Mouse (Mus musculus) stomach, embryonic 15.5 days (tissue): ENCODE measurements at regions not wholly inside any gene's neighbourhood (a gene's known extent, or its start where the extent isn't known, plus 50 kb on each side); places are given as distances from the start of the nearest gene placed in this dataset.

Experiments used
- ATAC-seq: fragments of 200-750 bp; cut with Nextera tagmentation; 2 replicates; pipeline ENCODE4 v1.8.0; 2017; ENCODE audit warnings: low read depth, moderate number of reproducible peaks, moderate TSS enrichment; ENCODE audit not compliant: insufficient read depth, low FRiP score
- H3K27ac ChIP-seq: fragments of 300-500 bp; sonication (generic); 2 replicates; pipeline ENCODE4 v1.5.1; 2015; ENCODE audit warnings: mild to moderate bottlenecking, inconsistent platforms
- H3K27me3 ChIP-seq: fragments of 300-500 bp; sonication (generic); replicated peaks from 2 replicates; pipeline ENCODE4 v1.6.1; 2015; ENCODE audit warnings: inconsistent platforms
- H3K36me3 ChIP-seq: fragments of 300-500 bp; sonication (generic); 2 replicates; pipeline ENCODE4 v1.6.1; 2015; ENCODE audit warnings: inconsistent platforms
- H3K4me1 ChIP-seq: fragments of 300-500 bp; sonication (generic); 2 replicates; pipeline ENCODE4 v1.6.1; 2015; ENCODE audit warnings: inconsistent platforms
- H3K4me2 ChIP-seq: fragments of 300-500 bp; sonication (generic); 2 replicates; pipeline ENCODE4 v1.6.1; 2015; ENCODE audit warnings: mild to moderate bottlenecking, inconsistent platforms
- H3K4me3 ChIP-seq: fragments of 300-500 bp; sonication (generic); replicated peaks from 2 replicates; pipeline ENCODE4 v1.5.1; 2015; ENCODE audit warnings: inconsistent platforms
- H3K9ac ChIP-seq: fragments of 300-500 bp; sonication (generic); 2 replicates; pipeline ENCODE4 v1.6.1; 2015; ENCODE audit warnings: inconsistent platforms
- H3K9me3 ChIP-seq: fragments of 300-500 bp; sonication (generic); 2 replicates; pipeline ENCODE4 v1.6.1; 2016; ENCODE audit warnings: inconsistent platforms
- WGBS: fragments of 180-500 bp; shearing (Covaris S2); methylation state at CpG from one replicate; pipeline ENCODE4 v1.1.7; 2015; 5-methylcytosine and 5-hydroxymethylcytosine counted together

DNA sequence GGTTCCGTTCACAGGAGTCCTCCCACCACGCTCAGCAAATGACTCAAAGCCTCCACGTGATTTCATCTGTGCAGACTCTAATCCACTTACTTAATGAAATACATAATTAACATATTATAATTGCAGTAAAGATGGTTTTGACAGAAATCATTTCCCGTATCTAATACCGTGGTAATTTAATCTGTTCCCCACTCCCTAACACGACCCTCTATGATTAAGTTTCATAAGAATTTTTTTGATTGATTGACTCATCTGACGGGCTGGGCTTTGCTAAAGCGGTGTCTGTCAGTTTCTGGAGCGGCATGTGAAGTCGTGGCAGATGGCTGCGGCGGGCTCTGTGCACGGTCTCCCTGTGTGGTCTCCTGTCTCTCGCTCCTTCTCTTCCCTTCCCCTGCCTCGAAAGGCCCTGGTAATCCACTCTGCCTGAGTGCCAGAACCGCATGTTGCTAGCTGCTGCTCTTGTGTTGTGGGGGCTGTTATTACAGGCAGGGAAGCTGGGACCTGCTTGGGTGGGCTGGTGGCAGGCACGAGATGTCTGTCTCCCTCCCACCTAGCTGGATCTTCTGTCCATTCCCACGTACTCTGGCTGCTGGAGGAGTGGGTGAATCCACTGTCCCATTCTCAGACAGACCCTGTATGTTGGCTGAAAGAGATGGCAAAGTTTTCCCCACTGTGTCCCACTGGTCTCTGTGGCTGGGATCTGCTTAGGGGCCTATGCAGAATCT is 195.0 kb downstream of the Tshz3 start:
- no peak overlapping the region for H3K4me2 ChIP-seq
- no peak overlapping the region for H3K9ac ChIP-seq
- WGBS = 39% methylated on average over 18 of the region's 18 CpGs
- peaks cover 12% of the 10 kb centered on the region for H3K4me1 ChIP-seq
- no peaks in the 10 kb centered on the region for H3K9me3 ChIP-seq
- no peaks in the 10 kb centered on the region for H3K36me3 ChIP-seq
- H3K27me3 ChIP-seq = no peaks in the 10 kb centered on the region
- peak overlapping the region; percentile 8; the same call in 1 of the 2 replicates for H3K27ac ChIP-seq
- no peak for ATAC-seq
- no peak overlapping the region for H3K4me3 ChIP-seq

DNA sequence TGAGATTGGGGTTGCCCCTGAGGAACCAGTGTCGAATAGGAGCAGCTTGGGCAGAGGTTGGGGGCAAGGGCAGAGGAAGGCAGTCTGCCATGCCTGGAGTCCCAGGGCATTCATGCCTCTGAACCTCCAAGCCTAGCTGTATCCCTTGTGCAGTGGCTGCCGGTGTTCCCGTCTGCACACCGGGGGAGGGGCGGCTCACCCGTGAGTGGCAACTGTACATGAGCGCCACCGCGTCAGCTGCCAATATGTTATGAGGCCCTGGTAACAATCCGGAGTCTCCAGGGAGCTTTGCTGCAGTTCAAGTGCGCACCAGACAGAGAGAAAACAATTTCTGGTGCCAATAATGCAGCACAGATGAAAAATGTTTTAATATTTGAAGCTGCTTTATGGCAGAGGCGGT is 198.4 kb downstream of the Tshz3 start:
- Histone ChIP-seq H3K27ac (no peak overlapping the region), H3K4me3 (no peak overlapping the region), H3K27me3 (no peaks in the 10 kb centered on the region), H3K4me1 (peaks cover 13% of the 10 kb centered on the region), H3K9me3 (no peaks in the 10 kb centered on the region), H3K36me3 (no peaks in the 10 kb centered on the region), H3K9ac (no peak overlapping the region), H3K4me2 (no peak overlapping the region)
- ATAC-seq = no peak
- 56% methylated on average over 12 of the region's 12 CpGs for WGBS

DNA sequence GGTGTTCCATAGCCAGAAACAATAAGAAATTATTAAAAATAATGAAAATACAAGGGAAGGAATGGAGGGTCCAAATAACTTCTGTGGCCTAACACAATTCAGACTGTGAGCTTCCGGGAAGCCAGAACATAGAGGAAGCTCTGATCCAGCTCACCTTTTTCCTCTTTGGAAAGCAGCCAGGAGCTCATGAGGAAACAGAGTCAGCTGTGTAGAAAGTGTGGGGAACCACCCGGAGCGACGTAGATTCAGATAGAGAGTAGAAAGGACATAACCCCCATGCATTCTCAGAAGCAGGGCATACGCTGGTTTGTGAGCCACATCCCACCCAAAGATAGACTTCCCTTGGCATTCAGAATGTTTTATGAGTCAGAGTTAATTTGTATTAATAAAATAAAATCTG is 203.6 kb downstream of the Tshz3 start:
- no peaks in the 10 kb centered on the region for H3K36me3 ChIP-seq
- WGBS = 78% methylated on average over 5 of the region's 5 CpGs
- no peaks in the 10 kb centered on the region for H3K27me3 ChIP-seq
- H3K4me2 ChIP-seq = no peak overlapping the region
- H3K4me1 ChIP-seq = peaks cover 9% of the 10 kb centered on the region
- H3K9me3 ChIP-seq = no peaks in the 10 kb centered on the region
- no peak overlapping the region for H3K4me3 ChIP-seq
- H3K9ac ChIP-seq = no peak overlapping the region
- no peak overlapping the region for H3K27ac ChIP-seq
- no peak for ATAC-seq

DNA sequence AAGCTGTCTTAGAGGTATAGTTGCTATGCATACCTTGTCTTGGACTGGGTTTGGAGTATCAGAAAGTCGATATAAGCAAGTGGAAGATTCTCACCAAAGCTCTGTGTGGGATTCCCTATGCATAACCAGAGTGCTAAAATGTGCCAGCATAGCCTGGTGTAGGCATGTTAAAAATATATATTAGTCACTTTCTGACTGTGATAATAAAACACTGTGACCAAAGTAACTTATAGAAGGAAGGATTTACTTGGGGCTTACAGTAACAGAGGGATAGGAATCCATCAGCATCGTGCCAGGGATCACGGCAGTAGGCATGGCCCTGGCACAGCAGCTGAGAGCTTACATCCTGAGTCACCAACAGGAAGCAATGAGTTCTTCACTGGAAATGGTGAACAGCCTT is 215.4 kb downstream of the Tshz3 start:
- Histone ChIP-seq H3K27ac (no peak overlapping the region), H3K4me2 (no peak overlapping the region), H3K27me3 (no peaks in the 10 kb centered on the region), H3K4me1 (0 out of 2 replicates have a peak, but pooled peaks cover 3% of the 10 kb centered on the region), H3K9ac (no peak overlapping the region), H3K4me3 (no peak overlapping the region), H3K36me3 (no peaks in the 10 kb centered on the region), H3K9me3 (no peaks in the 10 kb centered on the region)
- 75% methylated on average over 3 of the region's 3 CpGs for WGBS
- no peak for ATAC-seq

DNA sequence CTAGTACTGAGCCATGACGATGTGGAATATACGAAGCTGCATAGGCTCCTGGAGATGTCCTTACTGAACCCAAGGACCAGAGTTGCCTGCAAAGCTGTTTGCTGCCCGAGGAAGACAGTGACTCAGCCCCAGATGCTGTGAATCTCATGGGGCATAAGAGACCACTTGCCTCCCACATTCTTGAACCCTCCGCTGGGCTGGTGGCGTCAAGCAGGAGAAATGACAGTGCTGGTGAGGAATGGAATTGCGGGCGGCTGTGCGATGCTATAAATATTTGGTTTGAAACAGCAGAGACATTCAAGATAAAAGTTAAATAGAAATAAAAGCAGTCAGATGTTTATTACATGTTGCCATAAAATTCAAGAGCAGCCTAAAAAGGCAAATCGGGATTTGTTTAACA is 216.3 kb downstream of the Tshz3 start:
- Histone ChIP-seq H3K9me3 (no peaks in the 10 kb centered on the region), H3K4me2 (no peak overlapping the region), H3K4me3 (no peak overlapping the region), H3K9ac (no peak overlapping the region), H3K27ac (no peak overlapping the region), H3K4me1 (0 out of 2 replicates have a peak, but pooled peaks cover 3% of the 10 kb centered on the region), H3K36me3 (no peaks in the 10 kb centered on the region), H3K27me3 (no peaks in the 10 kb centered on the region)
- WGBS = 52% methylated on average over 9 of the region's 9 CpGs
- ATAC-seq = no peak

DNA sequence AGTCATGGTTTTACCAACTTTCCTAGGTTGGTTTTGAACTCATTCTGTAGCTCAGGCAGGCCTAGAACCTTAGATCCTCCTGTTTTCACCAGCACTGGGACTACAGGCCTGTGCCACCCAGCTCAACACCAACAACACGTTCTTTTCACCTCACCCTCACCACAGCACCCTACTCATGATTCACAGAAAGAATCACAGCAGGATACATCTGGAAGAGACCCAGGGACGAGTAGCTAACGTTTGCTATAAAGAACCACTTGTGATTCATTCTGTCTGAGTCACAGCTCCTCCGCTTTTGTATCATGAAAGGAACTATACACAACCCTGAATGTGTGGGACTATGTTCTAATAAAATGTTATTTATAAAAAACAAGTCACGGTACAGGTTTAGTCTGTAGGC is 217.3 kb downstream of the Tshz3 start:
- Histone ChIP-seq H3K4me1 (0 out of 2 replicates have a peak, but pooled peaks cover 3% of the 10 kb centered on the region), H3K27me3 (no peaks in the 10 kb centered on the region), H3K4me3 (no peak overlapping the region), H3K9ac (no peak overlapping the region), H3K36me3 (no peaks in the 10 kb centered on the region), H3K27ac (no peak overlapping the region), H3K4me2 (no peak overlapping the region), H3K9me3 (no peaks in the 10 kb centered on the region)
- ATAC-seq = no peak
- WGBS = 62% methylated on average over 5 of the region's 5 CpGs

DNA sequence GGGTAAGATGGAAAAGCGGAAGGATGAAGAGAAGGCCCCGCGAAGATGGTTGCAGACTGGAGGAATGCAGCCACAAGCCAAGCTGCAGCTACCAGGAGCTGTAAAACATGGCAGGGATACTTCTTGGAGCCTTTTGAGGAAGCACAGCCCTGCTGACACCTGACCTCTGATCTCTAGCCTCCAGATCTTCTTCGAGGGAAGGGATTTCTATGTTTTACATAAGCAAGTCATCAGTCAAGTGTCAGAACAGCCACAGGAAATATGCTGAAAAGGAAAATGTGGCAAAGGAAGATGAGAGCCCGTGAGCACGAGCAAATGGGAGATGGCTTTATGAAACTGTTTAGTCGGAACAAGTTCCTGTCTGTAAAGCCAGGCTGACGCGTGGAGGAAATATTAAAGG is 219.1 kb downstream of the Tshz3 start:
- Histone ChIP-seq H3K9ac (no peak overlapping the region), H3K4me2 (no peak overlapping the region), H3K4me1 (0 out of 2 replicates have a peak, but pooled peaks cover 3% of the 10 kb centered on the region), H3K27me3 (no peaks in the 10 kb centered on the region), H3K4me3 (no peak overlapping the region), H3K27ac (no peak overlapping the region), H3K36me3 (no peaks in the 10 kb centered on the region), H3K9me3 (no peaks in the 10 kb centered on the region)
- no peak for ATAC-seq
- WGBS = 44% methylated on average over 9 of the region's 9 CpGs

DNA sequence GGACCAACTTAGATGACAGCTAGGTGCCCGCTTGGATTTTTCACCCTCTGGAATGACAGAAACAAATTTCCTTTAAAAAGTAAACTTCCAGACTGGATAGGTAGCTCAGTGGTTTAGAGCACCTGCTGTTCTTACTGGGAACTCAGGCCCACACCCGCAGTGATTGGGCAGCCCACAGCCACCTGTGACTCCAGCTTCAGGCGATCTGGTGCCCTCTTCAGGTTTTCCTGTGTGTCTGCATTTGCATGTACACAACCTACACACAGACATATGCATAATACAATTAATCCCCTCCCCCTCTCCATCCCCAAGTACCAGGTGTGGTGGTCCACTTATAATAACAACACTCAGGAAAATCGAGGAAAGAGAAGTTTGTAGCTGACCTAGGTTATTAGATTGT is 221.5 kb downstream of the Tshz3 start:
- Histone ChIP-seq H3K4me1 (no peaks in the 10 kb centered on the region), H3K9ac (no peak overlapping the region), H3K9me3 (no peaks in the 10 kb centered on the region), H3K36me3 (no peaks in the 10 kb centered on the region), H3K27ac (no peak overlapping the region), H3K4me3 (no peak overlapping the region), H3K4me2 (no peak overlapping the region), H3K27me3 (no peaks in the 10 kb centered on the region)
- WGBS = 72% methylated on average over 4 of the region's 4 CpGs
- ATAC-seq = no peak

DNA sequence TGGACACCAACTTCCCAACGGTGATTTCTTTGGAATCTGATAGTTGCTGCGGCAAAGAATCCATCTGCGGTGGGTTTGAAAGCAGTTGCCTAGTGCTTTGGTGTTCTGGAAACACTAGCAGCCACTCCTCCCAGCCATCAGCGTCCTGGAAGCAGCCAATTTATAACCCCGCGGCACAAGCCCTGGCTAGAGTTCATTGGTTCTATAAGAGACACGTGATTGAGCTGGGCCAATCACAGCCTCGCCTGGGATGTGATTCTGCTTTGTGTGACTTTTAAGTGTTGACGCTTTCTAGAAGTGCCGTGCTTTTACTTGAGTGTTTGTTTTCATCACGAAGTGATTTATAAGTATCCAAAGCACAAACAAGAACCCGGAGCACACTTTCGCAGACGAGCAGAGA is 223.1 kb downstream of the Tshz3 start:
- Histone ChIP-seq H3K4me3 (no peak overlapping the region), H3K4me1 (no peaks in the 10 kb centered on the region), H3K36me3 (no peaks in the 10 kb centered on the region), H3K9ac (no peak overlapping the region), H3K4me2 (no peak overlapping the region), H3K27me3 (no peaks in the 10 kb centered on the region), H3K9me3 (no peaks in the 10 kb centered on the region), H3K27ac (no peak overlapping the region)
- WGBS = 64% methylated on average over 14 of the region's 14 CpGs
- no peak for ATAC-seq

DNA sequence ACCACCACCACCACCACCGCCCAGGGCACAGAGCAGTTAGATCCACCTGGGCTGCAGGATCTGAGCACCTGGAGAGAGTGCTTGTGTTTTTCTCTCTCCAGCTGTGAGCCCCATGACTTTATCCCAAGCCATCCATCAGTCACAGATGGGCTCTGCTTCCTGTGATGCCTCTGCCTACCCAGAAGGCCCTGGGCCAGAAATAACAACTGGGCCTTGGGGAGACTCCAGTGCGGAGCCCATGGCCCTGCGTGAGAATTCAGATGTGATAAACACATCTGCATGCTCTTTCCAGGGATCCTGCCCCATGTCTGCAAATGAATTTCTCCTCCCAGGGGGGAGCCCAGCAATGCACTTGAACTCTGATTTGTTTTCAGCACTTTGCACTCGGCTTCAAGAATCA is 235.6 kb downstream of the Tshz3 start:
- no peaks in the 10 kb centered on the region for H3K9me3 ChIP-seq
- peaks cover 7% of the 10 kb centered on the region; the same call in 1 of the 2 replicates for H3K4me1 ChIP-seq
- H3K4me2 ChIP-seq = no peak overlapping the region
- no peak overlapping the region for H3K9ac ChIP-seq
- no peaks in the 10 kb centered on the region for H3K36me3 ChIP-seq
- no peak overlapping the region for H3K4me3 ChIP-seq
- ATAC-seq = no peak
- 61% methylated on average over 4 of the region's 4 CpGs for WGBS
- H3K27me3 ChIP-seq = no peaks in the 10 kb centered on the region
- H3K27ac ChIP-seq = no peak overlapping the region

DNA sequence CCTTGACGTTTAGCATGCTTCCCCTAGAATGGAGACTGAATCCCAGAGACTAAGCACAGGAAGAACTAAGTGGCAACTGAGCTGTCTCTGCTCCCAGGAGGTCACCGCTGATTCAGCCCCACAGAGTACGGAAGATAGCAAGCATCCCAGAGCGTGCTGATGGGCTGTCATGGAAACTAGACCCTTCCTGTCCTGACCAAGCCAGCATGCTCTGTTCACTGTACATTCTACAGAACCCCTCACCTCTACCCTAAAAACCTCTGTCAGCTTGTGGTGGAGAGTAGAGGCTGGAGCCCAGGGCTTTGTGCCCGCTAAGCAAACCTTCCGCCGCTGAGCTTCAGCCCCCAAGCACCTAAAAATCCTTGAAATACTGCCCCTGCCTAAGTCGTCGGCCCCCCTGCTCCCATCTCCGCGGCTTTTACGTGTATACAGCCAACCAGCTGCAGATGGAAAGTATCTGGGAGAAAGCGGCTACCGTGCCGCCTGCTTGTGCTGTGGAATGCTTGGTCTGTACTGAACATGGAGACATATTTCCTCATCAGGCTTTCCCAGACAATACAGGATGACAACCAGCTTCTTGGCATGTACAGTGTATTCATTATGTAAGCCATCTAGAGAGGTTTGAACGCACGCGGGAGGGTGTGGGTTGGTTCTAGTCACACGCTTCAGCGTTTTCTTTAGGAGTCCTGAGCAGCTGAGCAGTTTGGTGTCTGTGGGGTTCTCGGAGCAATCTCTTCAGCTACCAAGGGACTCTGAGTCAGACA is 237.1 kb downstream of the Tshz3 start:
- Histone ChIP-seq H3K36me3 (no peaks in the 10 kb centered on the region), H3K9me3 (no peaks in the 10 kb centered on the region), H3K4me1 (peaks cover 7% of the 10 kb centered on the region; the same call in 1 of the 2 replicates), H3K27ac (peak overlapping the region; percentile 3; the same call in 1 of the 2 replicates), H3K4me3 (peak overlapping the region; percentile 2; the same call in 1 of the 2 replicates), H3K9ac (no peak overlapping the region), H3K4me2 (peak overlapping the region; percentile 39), H3K27me3 (no peaks in the 10 kb centered on the region)
- ATAC-seq = no peak
- WGBS = 42% methylated on average over 21 of the region's 21 CpGs

DNA sequence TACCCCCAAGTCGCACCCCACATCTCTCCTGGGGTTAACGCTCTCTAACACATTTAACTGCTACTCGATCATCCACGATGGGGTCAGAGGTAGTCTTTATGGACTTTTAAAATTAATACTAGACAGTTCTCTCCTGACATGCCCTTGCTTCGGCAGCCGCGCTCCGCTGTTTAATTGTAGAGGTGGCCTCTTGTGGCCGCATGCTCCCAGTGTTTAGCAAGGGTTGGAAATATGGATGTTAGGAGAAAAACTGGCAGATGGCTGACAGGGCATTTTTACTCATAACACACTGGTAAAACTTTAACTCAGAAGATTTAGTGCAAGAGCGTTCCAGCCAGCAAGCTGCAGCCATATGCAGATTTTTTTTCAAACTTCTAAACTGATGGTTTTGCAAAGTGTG is 242.7 kb downstream of the Tshz3 start:
- no peaks in the 10 kb centered on the region for H3K27me3 ChIP-seq
- no peak overlapping the region for H3K4me3 ChIP-seq
- 32% methylated on average over 10 of the region's 10 CpGs for WGBS
- no peaks in the 10 kb centered on the region for H3K36me3 ChIP-seq
- no peaks in the 10 kb centered on the region for H3K9me3 ChIP-seq
- no peak overlapping the region for H3K27ac ChIP-seq
- H3K9ac ChIP-seq = no peak overlapping the region
- H3K4me1 ChIP-seq = no peaks in the 10 kb centered on the region
- ATAC-seq = no peak
- peak overlapping the region; percentile 33; the same call in 1 of the 2 replicates for H3K4me2 ChIP-seq
